Mouse (Mus musculus): Measurements from ENCODE around the gene Slc38a4.

The Slc38a4 gene

GRCm38 (mm10) chr15:97050436-97050835 lies 5.3 kb downstream of the Slc38a4 start:
- DNase-seq: no peak

- no peak for DNase-seq
Measured at GRCm38 (mm10) chr15:97050011-97050410, 5.7 kb downstream of the Slc38a4 start.

GRCm38 (mm10) chr15:97049281-97049841 lies 6.4 kb downstream of the Slc38a4 start:
- DNase-seq: no peak

GRCm38 (mm10) chr15:97048267-97048666 lies 7.5 kb downstream of the Slc38a4 start:
- DNase-seq: no peak

- no peak for DNase-seq
Measured at GRCm38 (mm10) chr15:97043921-97044320, 11.8 kb downstream of the Slc38a4 start.

- DNase-seq: no peak
Measured at GRCm38 (mm10) chr15:97042001-97042491, 13.7 kb downstream of the Slc38a4 start.

GRCm38 (mm10) chr15:97041182-97041581 lies 14.6 kb downstream of the Slc38a4 start:
- DNase-seq: no peak

GRCm38 (mm10) chr15:97037710-97038109 lies 18.0 kb downstream of the Slc38a4 start:
- no peak for DNase-seq

GRCm38 (mm10) chr15:97035892-97036291 lies 19.9 kb downstream of the Slc38a4 start:
- DNase-seq: no peak

GRCm38 (mm10) chr15:97033485-97033991 lies 22.2 kb downstream of the Slc38a4 start:
- DNase-seq: no peak

- no peak for DNase-seq
Measured at GRCm38 (mm10) chr15:97031886-97032285, 23.9 kb downstream of the Slc38a4 start.

- DNase-seq: no peak
Measured at GRCm38 (mm10) chr15:97030984-97031492, 24.7 kb downstream of the Slc38a4 start.

- DNase-seq: no peak
Measured at GRCm38 (mm10) chr15:97030136-97030535, 25.6 kb downstream of the Slc38a4 start.

GRCm38 (mm10) chr15:97029064-97029791 lies 26.5 kb downstream of the Slc38a4 start:
- no peak for DNase-seq

- no peak for DNase-seq
Measured at GRCm38 (mm10) chr15:97028651-97029050, 27.1 kb downstream of the Slc38a4 start.

GRCm38 (mm10) chr15:97028046-97028634 lies 27.6 kb downstream of the Slc38a4 start:
- DNase-seq: no peak

- no peak for DNase-seq
Measured at GRCm38 (mm10) chr15:97026670-97027069, 29.1 kb downstream of the Slc38a4 start.

GRCm38 (mm10) chr15:97022764-97023163 lies 33.0 kb downstream of the Slc38a4 start:
- no peak for DNase-seq

GRCm38 (mm10) chr15:97022213-97022612 lies 33.5 kb downstream of the Slc38a4 start:
- DNase-seq: no peak

GRCm38 (mm10) chr15:97020221-97020620 lies 35.5 kb downstream of the Slc38a4 start:
- DNase-seq: no peak

GRCm38 (mm10) chr15:97019323-97019722 lies 36.4 kb downstream of the Slc38a4 start:
- DNase-seq: no peak

GRCm38 (mm10) chr15:97017195-97017594 lies 38.6 kb downstream of the Slc38a4 start:
- DNase-seq: no peak

GRCm38 (mm10) chr15:97015036-97015596 lies 40.6 kb downstream of the Slc38a4 start:
- no peak for DNase-seq
